Mouse (Mus musculus) lung, adult 2 months (tissue): Measurements from ENCODE around the gene Bcl2a1d.
"Not testable (repeated sequence)": the region's sequence is repeated elsewhere in the genome, so short reads cannot be mapped to it uniquely, and the experiment has no call there.

Source experiments
- CTCF ChIP-seq: fragments of 200-500 bp; IDR thresholded peaks from 2 replicates; pipeline ENCODE4 v1.5.1; 2011; ENCODE audit warnings: mild to moderate bottlenecking, low read length, control low read depth; ENCODE audit not compliant: insufficient read depth
- POLR2A ChIP-seq: fragments of 200-500 bp; IDR thresholded peaks from 2 replicates; pipeline ENCODE4 v1.6.1; 2011; ENCODE audit warnings: low read depth, mild to moderate bottlenecking, control low read depth, low read length, borderline replicate concordance; ENCODE audit errors: extremely low read depth

DNA sequence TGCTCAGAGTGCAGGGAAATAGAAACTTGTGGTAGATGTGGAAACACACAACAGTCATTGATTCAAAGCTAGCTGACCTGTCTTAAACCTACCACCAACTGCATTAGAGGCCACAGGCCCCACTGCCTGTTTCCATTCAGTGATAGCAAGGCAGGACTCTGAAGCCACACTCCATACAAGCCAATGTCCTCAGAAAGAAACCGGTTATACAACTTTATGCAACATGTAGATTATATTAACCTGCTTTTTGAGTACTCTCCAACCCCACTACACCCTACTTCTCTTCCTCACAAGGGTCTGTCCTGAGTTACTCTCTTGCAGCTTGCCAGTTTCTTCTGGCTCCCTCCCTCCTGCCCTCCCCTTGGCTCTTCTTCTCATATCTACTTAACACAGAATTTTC is 1.5 kb upstream of the Bcl2a1d start:
- not testable (repeated sequence) for TF ChIP-seq POLR2A, CTCF
